Mouse (Mus musculus): ENCODE data around the gene Zgrf1.

- TF ChIP-seq GATA2 (IDR thresholded peaks at IDR 0.05; ENCODE audit: borderline replicate concordance, low read depth, low read length) = no peak
- TF ChIP-seq TAL1 (conservative IDR thresholded peaks at IDR 0.05; ENCODE audit: low read depth, low read length) = no peak
- no peak for TF ChIP-seq CTCF (IDR thresholded peaks at IDR 0.05; ENCODE audit: low read depth, low read length)
- no peak for TF ChIP-seq GATA1 (IDR thresholded peaks at IDR 0.05; ENCODE audit: borderline replicate concordance, low read length)
- TF ChIP-seq POLR2AphosphoS5 (IDR thresholded peaks at IDR 0.05; ENCODE audit: insufficient replicate concordance, low read depth, low read length) = no peak
Observed at GRCm38 (mm10) chr3:127511786-127512746, 41.2 kb upstream of the Zgrf1 start.

All from G1E (cell line).